Mouse (Mus musculus) embryonic fibroblast, embryonic 13.5 days (primary cell): ENCODE data around the gene Plekha7. TPM values are rescaled to one million over a fixed set of nuclear protein-coding genes. Genes with fewer than 3 reads are reported as not detected.

ENCODE experiments used
- H3K27ac ChIP-seq: 2 replicates; pipeline ENCODE4 v1.5.1; 2012; ENCODE audit warnings: low read length, control low read depth, inconsistent platforms; ENCODE audit not compliant: insufficient read depth
- H3K4me1 ChIP-seq: 2 replicates; pipeline ENCODE4 v1.6.1; 2011; ENCODE audit warnings: low read length; ENCODE audit not compliant: control insufficient read depth, insufficient read depth
- H3K4me3 ChIP-seq: 2 replicates; pipeline ENCODE4 v1.5.1; 2011; ENCODE audit warnings: mild to moderate bottlenecking, control low read depth, low read length; ENCODE audit not compliant: insufficient read depth
- CTCF ChIP-seq: IDR thresholded peaks from 2 replicates; pipeline ENCODE4 v1.5.1; 2011; ENCODE audit warnings: mild to moderate bottlenecking, control low read depth, low read length, moderate library complexity, borderline replicate concordance; ENCODE audit not compliant: insufficient read depth
- POLR2A ChIP-seq: IDR thresholded peaks from 2 replicates; pipeline ENCODE4 v1.6.1; 2011; ENCODE audit warnings: low read depth, mild to moderate bottlenecking, control low read depth, low read length, moderate library complexity
- polyA plus RNA-seq: library from polyadenylated mRNA; stranded (reverse); fragments of >200 nt; gene quantifications from 2 replicates; pipeline ENCODE4 v1.2.4, GENCODE M21; 2011; ENCODE audit warnings: low read depth; ENCODE audit not compliant: missing spikeins, insufficient read length

Gene Plekha7
- polyA plus RNA-seq, 1 experiment: 5.8 TPM

DNA sequence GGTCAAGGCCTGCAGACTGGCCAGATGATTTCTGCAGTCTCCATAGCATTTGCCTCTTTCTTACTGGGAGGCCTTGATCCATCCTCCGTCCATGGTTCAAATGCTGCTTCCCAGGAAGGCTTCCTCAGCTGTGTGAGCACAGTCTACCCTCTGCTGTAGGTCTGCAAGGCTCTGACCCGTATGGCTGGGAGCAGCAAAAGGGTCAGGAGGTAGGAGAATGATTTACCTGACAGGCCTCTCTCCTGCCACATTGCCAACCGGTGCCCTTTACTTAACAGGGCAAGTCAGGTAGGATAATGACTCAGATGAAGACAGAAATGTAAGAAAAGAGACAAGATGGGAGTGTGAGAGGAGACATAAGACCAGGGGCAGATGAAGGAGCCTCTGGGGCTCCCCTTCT is 129.3 kb downstream of the Plekha7 start:
- Histone ChIP-seq H3K4me1 (no peaks in the 10 kb centered on the region), H3K4me3 (no peak overlapping the region), H3K27ac (no peak overlapping the region)
- TF ChIP-seq POLR2A: no peak
- TF ChIP-seq CTCF: no peak

GRCm38 (mm10) chr7:116172774-116173173 is 135.4 kb downstream of the Plekha7 start:
- H3K27ac ChIP-seq: no peak overlapping the region

DNA sequence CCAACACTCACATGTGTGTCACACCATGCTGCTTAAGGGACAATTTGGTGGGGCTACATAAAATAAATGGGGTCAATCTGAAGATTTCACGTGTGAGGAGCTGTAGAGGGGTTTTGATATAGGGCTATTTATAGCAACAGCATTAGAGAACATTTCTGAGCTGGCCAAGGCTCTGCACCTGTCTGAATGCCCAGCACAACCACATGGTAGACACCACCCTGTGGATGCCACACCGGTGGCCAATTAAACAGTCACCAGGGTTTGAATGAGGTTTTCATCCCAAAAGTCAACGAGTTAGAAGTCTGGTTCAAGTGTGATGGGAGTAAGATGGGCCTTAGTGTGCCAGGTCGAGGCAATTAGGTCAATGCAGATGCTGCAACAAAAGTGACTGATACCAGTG is 138.8 kb downstream of the Plekha7 start:
- Histone ChIP-seq H3K27ac (no peak overlapping the region), H3K4me3 (no peak overlapping the region), H3K4me1 (no peaks in the 10 kb centered on the region)
- TF ChIP-seq CTCF (no peak), POLR2A (no peak)

More at GRCm38 (mm10) chr7:116172774-116173173, 135.4 kb downstream of the Plekha7 start:
- Histone ChIP-seq H3K4me3 (no peak overlapping the region), H3K4me1 (no peaks in the 10 kb centered on the region)
- TF ChIP-seq POLR2A (no peak), CTCF (no peak)

DNA sequence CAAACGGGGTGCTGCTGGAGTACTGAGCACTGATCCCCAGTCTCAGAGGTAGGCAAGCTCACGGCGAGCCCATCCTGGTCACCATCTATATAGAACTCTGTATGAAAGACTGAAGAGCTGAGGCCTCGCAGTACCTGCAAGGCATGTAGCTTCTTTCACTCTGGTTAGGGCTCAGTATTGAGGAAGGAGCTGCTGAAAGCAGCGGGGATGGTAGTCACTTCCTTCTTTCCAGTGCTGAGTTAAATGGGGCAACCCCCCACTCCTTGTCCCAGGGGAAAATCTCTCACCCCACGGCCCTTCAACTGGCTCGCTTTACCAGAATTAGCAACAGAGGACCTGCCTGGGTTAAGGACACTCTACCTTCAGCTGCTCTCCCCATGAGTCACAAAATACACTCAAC is 140.0 kb downstream of the Plekha7 start:
- Histone ChIP-seq H3K27ac (no peak overlapping the region), H3K4me3 (no peak overlapping the region), H3K4me1 (no peaks in the 10 kb centered on the region)
- TF ChIP-seq CTCF (no peak), POLR2A (no peak)

- no peak for TF ChIP-seq CTCF
- no peak for TF ChIP-seq POLR2A
- no peak overlapping the region for H3K4me3 ChIP-seq
- no peak overlapping the region for H3K27ac ChIP-seq
- H3K4me1 ChIP-seq: no peaks in the 10 kb centered on the region
Measured at GRCm38 (mm10) chr7:116164232-116164631, 143.9 kb downstream of the Plekha7 start.

GRCm38 (mm10) chr7:116161544-116161943 is 146.6 kb downstream of the Plekha7 start:
- Histone ChIP-seq H3K27ac (no peak overlapping the region), H3K4me1 (no peaks in the 10 kb centered on the region), H3K4me3 (no peak overlapping the region)
- TF ChIP-seq POLR2A (no peak), CTCF (peak; percentile 63; the same call in 1 of the 2 replicates)

DNA sequence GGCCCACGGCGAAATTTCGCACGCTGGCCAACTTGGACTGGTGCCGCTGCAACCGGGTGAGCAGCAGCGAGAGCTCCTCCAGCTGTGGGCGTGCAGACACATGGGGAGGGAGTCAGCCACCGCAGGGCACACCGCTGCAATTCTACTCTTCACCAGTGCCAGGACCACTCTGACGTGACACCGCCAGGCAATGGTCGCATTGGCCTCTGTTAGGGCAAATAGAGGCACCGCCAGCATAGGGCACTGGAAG is 151.4 kb downstream of the Plekha7 start:
- TF ChIP-seq CTCF (no peak), POLR2A (no peak)

GRCm38 (mm10) chr7:116156072-116156893 is 151.9 kb downstream of the Plekha7 start:
- no peak for TF ChIP-seq POLR2A
- TF ChIP-seq CTCF: no peak
- Histone ChIP-seq H3K4me3 (no peak overlapping the region), H3K27ac (no peak overlapping the region), H3K4me1 (no peaks in the 10 kb centered on the region)

More for the DNA sequence above, 151.4 kb downstream of the Plekha7 start:
- no peaks in the 10 kb centered on the region for H3K4me1 ChIP-seq
- H3K27ac ChIP-seq: no peak overlapping the region
- H3K4me3 ChIP-seq: no peak overlapping the region

- no peak for TF ChIP-seq POLR2A
- no peak for TF ChIP-seq CTCF
- Histone ChIP-seq H3K27ac (no peak overlapping the region), H3K4me1 (no peaks in the 10 kb centered on the region), H3K4me3 (no peak overlapping the region)
Measured at GRCm38 (mm10) chr7:116153781-116154368, 154.3 kb downstream of the Plekha7 start.

DNA sequence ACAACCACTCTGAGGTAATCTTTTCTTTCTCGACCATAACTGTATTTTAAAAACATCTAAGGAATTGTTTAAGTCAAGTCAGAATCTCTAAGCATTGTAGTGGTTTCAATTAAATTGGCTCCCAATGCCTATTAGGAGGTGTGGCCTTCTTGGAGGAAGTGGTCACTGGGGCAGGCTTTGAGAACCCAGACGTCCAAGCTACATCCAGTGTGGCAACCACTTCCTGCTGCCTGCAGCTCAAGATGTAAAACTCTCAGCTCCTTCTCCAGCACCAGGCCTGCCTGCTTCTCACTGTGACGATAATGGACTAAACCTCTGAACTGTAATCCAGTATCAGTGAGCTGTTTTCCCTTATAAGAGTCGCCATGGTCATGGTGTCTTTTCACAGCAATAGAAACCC is 158.6 kb downstream of the Plekha7 start:
- Histone ChIP-seq H3K27ac (no peak overlapping the region), H3K4me3 (no peak overlapping the region), H3K4me1 (no peaks in the 10 kb centered on the region)
- no peak for TF ChIP-seq POLR2A
- TF ChIP-seq CTCF: no peak
